Mouse (Mus musculus) cerebellum, adult 2 months (tissue): ENCODE measurements around the gene Zfp618.

ENCODE experiments used
- CTCF ChIP-seq: fragments of 200-500 bp; IDR thresholded peaks from 2 replicates; pipeline ENCODE4 v1.5.1; 2011; ENCODE audit warnings: low read depth, mild to moderate bottlenecking, control low read depth, low read length, moderate library complexity, borderline replicate concordance; ENCODE audit not compliant: insufficient read depth
- POLR2A ChIP-seq: fragments of 200-500 bp; IDR thresholded peaks from 2 replicates; pipeline ENCODE4 v1.6.1; 2011; ENCODE audit warnings: low read length, control low read depth, borderline replicate concordance; ENCODE audit not compliant: insufficient read depth

DNA sequence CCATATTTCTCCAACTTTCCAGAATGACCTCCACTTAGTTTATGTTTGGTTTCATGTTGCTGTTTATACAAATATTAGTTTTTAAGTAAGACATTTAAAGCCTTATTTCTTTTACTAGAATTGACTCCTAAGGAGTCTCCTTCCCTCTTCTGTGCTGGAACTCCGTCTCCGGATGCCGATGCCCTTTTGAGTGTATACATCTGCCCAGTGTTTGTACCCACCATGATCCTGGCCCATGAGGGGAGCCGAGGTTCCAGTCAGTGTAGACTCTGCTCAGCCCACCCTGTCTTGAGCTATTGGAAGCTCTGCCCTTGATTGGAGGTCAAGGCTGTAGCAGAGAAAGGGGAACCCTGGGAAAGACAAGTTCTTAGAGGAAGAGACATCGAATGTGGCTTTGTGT, 18.2 kb downstream of the Zfp618 start:
- TF ChIP-seq POLR2A (no peak), CTCF (no peak)
